Mouse (Mus musculus) layer of hippocampus, adult 2 months (tissue): Measurements from ENCODE around the gene Mau2. TPM values are rescaled to one million over a fixed set of nuclear protein-coding genes. Genes with fewer than 3 reads are reported as not detected.

ENCODE experiments used
- DNase-seq, 2 experiments: peaks; one replicate each; pipeline ENCODE4 v3.0.0; 2022; ENCODE audit warnings: low spot score in 2 of 2
- H3K27ac ChIP-seq: fragments of 200-600 bp; 2 replicates; pipeline ENCODE4 v1.8.1; 2022
- H3K4me3 ChIP-seq: fragments of 200-600 bp; 2 replicates; pipeline ENCODE4 v1.8.1; 2022; ENCODE audit warnings: mild to moderate bottlenecking
- CTCF ChIP-seq: fragments of 200-600 bp; conservative IDR thresholded peaks from 2 replicates; pipeline ENCODE4 v1.8.1; 2022; ENCODE audit warnings: antibody characterized with exemption, mild to moderate bottlenecking, moderate library complexity
- total RNA-seq, 2 experiments: library from RNA; stranded (reverse); gene quantifications; 2 replicates each; pipeline ENCODE4 v1.2.3; 2021

The Mau2 gene
- total RNA-seq, 2 experiments from 2014 or later, result 73.6 to 74.3 TPM

- DNase-seq, result no peak
- no peak overlapping the region for H3K27ac ChIP-seq
- no peak for TF ChIP-seq CTCF
- H3K4me3 ChIP-seq, result no peak overlapping the region
Observed at GRCm38 (mm10) chr8:69984876-69985553, 57.5 kb downstream of the Mau2 start.

GRCm38 (mm10) chr8:69978456-69978855 lies 64.1 kb downstream of the Mau2 start:
- DNase-seq, result no peak
- no peak for TF ChIP-seq CTCF
- Histone ChIP-seq H3K27ac (no peak overlapping the region), H3K4me3 (no peak overlapping the region)

- H3K4me3 ChIP-seq, result peak overlapping the region; percentile 90
- H3K27ac ChIP-seq, result peak overlapping the region; percentile 70
- DNase-seq, result no peak
- no peak for TF ChIP-seq CTCF
Observed at GRCm38 (mm10) chr8:69974806-69975205, 67.7 kb downstream of the Mau2 start.

GRCm38 (mm10) chr8:69974194-69974614 lies 68.3 kb downstream of the Mau2 start:
- TF ChIP-seq CTCF, result no peak

GRCm38 (mm10) chr8:69973442-69974161 lies 68.9 kb downstream of the Mau2 start:
- Histone ChIP-seq H3K27ac (peak overlapping the region; percentile 79), H3K4me3 (peak overlapping the region; percentile 90)
- no peak for TF ChIP-seq CTCF
- DNase-seq, result peak; percentile 7 to 13

More at GRCm38 (mm10) chr8:69974194-69974614, 68.3 kb downstream of the Mau2 start:
- Histone ChIP-seq H3K27ac (peak overlapping the region; percentile 70), H3K4me3 (peak overlapping the region; percentile 90)
- DNase-seq, result peak; percentile 92 to 93

GRCm38 (mm10) chr8:69973063-69973441 lies 69.5 kb downstream of the Mau2 start:
- H3K27ac ChIP-seq, result no peak overlapping the region; the same call in 1 of the 2 replicates
- no peak for DNase-seq
- no peak for TF ChIP-seq CTCF
- peak overlapping the region; percentile 90 for H3K4me3 ChIP-seq

- no peak overlapping the region for H3K4me3 ChIP-seq
- no peak overlapping the region for H3K27ac ChIP-seq
- no peak for TF ChIP-seq CTCF
- no peak for DNase-seq
Observed at GRCm38 (mm10) chr8:69970880-69971279, 71.7 kb downstream of the Mau2 start.

- no peak for DNase-seq
- no peak for TF ChIP-seq CTCF
Observed at GRCm38 (mm10) chr8:69967291-69967933, 75.1 kb downstream of the Mau2 start.

More at GRCm38 (mm10) chr8:69967291-69967933, 75.1 kb downstream of the Mau2 start:
- no peak overlapping the region for H3K27ac ChIP-seq
- H3K4me3 ChIP-seq, result no peak overlapping the region

Other genes starting within 250 kb of the Mau2 start
- gene Gmip, start 234.1 kb downstream of the Mau2 start, total RNA-seq, result 10 to 100 TPM; 11.1 to 15.7 TPM
- under 1 TPM; 0.47 to 0.64 TPM for gene Lpar2, start 220.3 kb downstream of the Mau2 start, total RNA-seq
- 10 to 100 TPM; 15.1 to 18.3 TPM for gene Pbx4, start 210.2 kb downstream of the Mau2 start, total RNA-seq
- under 1 TPM; 0.69 to 0.72 TPM for gene Cilp2, start 155.0 kb downstream of the Mau2 start, total RNA-seq
- gene Tssk6, start 140.6 kb downstream of the Mau2 start, total RNA-seq, result under 1 TPM in 1 of 2 experiments, not detected in 1; 0.64 TPM
- gene Ndufa13, start 140.2 kb downstream of the Mau2 start, total RNA-seq, result 100 to 1,000 TPM; 154 to 157 TPM
- 10 to 100 TPM; 29.3 to 32.5 TPM for gene Yjefn3, start 140.0 kb downstream of the Mau2 start, total RNA-seq
- 10 to 100 TPM; 29.7 to 32.4 TPM for gene Gatad2a, start 46.4 kb downstream of the Mau2 start, total RNA-seq
- gene Sugp1, start 79 bp upstream of the Mau2 start, total RNA-seq, result 10 to 100 TPM; 56.1 to 56.9 TPM
- 1 to 10 TPM; 3.1 to 7.4 TPM for gene Tm6sf2, start 30.2 kb upstream of the Mau2 start, total RNA-seq
- gene Hapln4, start 40.7 kb upstream of the Mau2 start, total RNA-seq, result 10 to 100 TPM; 89.0 to 99.7 TPM
- 100 to 1,000 TPM; 146 to 158 TPM for gene Ncan, start 78.1 kb upstream of the Mau2 start, total RNA-seq
- 10 to 100 TPM; 29.2 to 32.8 TPM for gene Nr2c2ap, start 88.6 kb upstream of the Mau2 start, total RNA-seq
- gene Rfxank, start 96.4 kb upstream of the Mau2 start, total RNA-seq, result 10 to 100 TPM; 14.2 to 15.7 TPM
- gene Borcs8, start 96.8 kb upstream of the Mau2 start, total RNA-seq, result 10 to 100 TPM; 50.2 to 50.8 TPM
- under 1 TPM; 0.37 to 0.41 TPM for gene Mef2b, start 97.0 kb upstream of the Mau2 start, total RNA-seq
- 10 to 100 TPM; 46.4 to 59.0 TPM for gene Tmem161a, start 129.6 kb upstream of the Mau2 start, total RNA-seq
- 10 to 100 TPM; 43.9 to 44.0 TPM for gene Slc25a42, start 169.6 kb upstream of the Mau2 start, total RNA-seq
- 100 to 1,000 TPM; 130 to 131 TPM for gene Sugp2, start 191.5 kb upstream of the Mau2 start, total RNA-seq
- gene Armc6, start 191.7 kb upstream of the Mau2 start, total RNA-seq, result 10 to 100 TPM; 45.6 to 47.1 TPM
- 10 to 100 TPM; 87.7 to 90.5 TPM for gene Homer3, start 240.1 kb upstream of the Mau2 start, total RNA-seq